Mouse (Mus musculus) liver, adult 2 months (tissue): ENCODE data around the gene Fgf11. TPM values are rescaled to one million over a fixed set of nuclear protein-coding genes. Genes with fewer than 3 reads are reported as not detected.

Source experiments
- DNase-seq: peaks from one replicate; pipeline ENCODE4 v3.0.0-alpha.2; 2011; ENCODE audit warnings: low read depth, low spot score; ENCODE audit errors: extremely low read depth
- H3K27ac ChIP-seq: fragments of 200-500 bp; replicated peaks from 2 replicates; pipeline ENCODE4 v1.5.1; 2012; ENCODE audit warnings: low read depth, mild to moderate bottlenecking, control low read depth, inconsistent platforms, low read length; ENCODE audit not compliant: insufficient read depth
- H3K27me3 ChIP-seq: fragments of 200-500 bp; 2 replicates; pipeline ENCODE4 v1.6.1; 2012; ENCODE audit warnings: mild to moderate bottlenecking, moderate library complexity, low read length, inconsistent platforms; ENCODE audit not compliant: control insufficient read depth, insufficient read depth
- H3K36me3 ChIP-seq: fragments of 200-500 bp; 2 replicates; pipeline ENCODE4 v1.6.1; 2012; ENCODE audit warnings: low read length, inconsistent platforms; ENCODE audit not compliant: control insufficient read depth, insufficient read depth
- H3K4me1 ChIP-seq: fragments of 200-500 bp; 2 replicates; pipeline ENCODE4 v1.6.1; 2011; ENCODE audit warnings: low read length; ENCODE audit not compliant: control insufficient read depth, insufficient read depth
- H3K4me3 ChIP-seq: fragments of 200-500 bp; 2 replicates; pipeline ENCODE4 v1.5.1; 2011; ENCODE audit warnings: low read depth, mild to moderate bottlenecking, control low read depth, low read length, moderate library complexity; ENCODE audit not compliant: insufficient read depth
- H3K79me2 ChIP-seq: fragments of 200-500 bp; 2 replicates; pipeline ENCODE4 v1.6.1; 2012; ENCODE audit warnings: inconsistent platforms, mild to moderate bottlenecking, low read length, moderate library complexity; ENCODE audit not compliant: control insufficient read depth, insufficient read depth
- H3K9ac ChIP-seq: fragments of 200-500 bp; 2 replicates; pipeline ENCODE4 v1.6.1; 2012; ENCODE audit warnings: low read depth, mild to moderate bottlenecking, control low read depth, inconsistent platforms, low read length
- CTCF ChIP-seq: fragments of 200-500 bp; IDR thresholded peaks from 2 replicates; pipeline ENCODE4 v1.5.1; 2011; ENCODE audit warnings: low read depth, low read length, control low read depth
- POLR2A ChIP-seq: fragments of 200-500 bp; IDR thresholded peaks from 2 replicates; pipeline ENCODE4 v1.6.1; 2011; ENCODE audit warnings: low read length, control low read depth; ENCODE audit not compliant: insufficient read depth; ENCODE audit errors: extremely low read depth
- WGBS: fragments of 180-500 bp; shearing (Covaris S2); methylation state at CpG from one replicate; pipeline ENCODE4 v1.1.7; 2018; 5-methylcytosine and 5-hydroxymethylcytosine counted together
- polyA plus RNA-seq: library from polyadenylated mRNA; depleted of rRNA; stranded (reverse); fragments of >200 nt; gene quantifications from 2 replicates; pipeline ENCODE4 v1.2.3, GENCODE M21; 2012
- total RNA-seq: library from RNA; depleted of rRNA; stranded (reverse); fragments of >200 nt; gene quantifications from 2 replicates; pipeline ENCODE4 v1.2.3, GENCODE M21; 2014

Gene Fgf11
- total and polyA plus RNA-seq, 2 experiments = 0.18 to 0.33 TPM

DNA sequence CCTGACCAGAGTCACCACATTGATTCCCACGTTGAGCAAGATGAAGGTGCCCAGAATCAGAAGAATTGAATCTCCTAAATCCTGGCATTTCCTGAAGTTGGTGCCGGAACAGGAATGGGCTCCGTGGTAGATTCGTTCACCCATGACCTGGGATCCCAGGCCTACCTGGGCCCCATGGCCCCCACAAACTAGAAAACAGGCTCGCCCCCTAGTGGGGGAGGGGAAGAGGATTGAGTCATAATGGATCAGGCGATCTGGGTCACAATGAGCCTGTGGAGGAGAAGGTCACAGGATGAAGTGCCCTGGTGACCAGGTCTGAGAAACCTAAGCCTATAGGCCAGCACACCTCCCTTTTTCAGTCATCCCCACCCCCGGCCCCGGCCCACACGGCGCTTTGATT is 13.5 kb upstream of the Fgf11 start, which contains the start of gene Gm39566:
Gm39566 (minus strand) TSS at position 144 of the 400 bp plus-strand sequence.
- no peaks in the 10 kb centered on the region for H3K36me3 ChIP-seq
- 58% methylated on average over 10 of the region's 10 CpGs for WGBS
- no peaks in the 10 kb centered on the region for H3K4me1 ChIP-seq
- no peak within 1 kb of the TSS for H3K9ac ChIP-seq
- DNase-seq = no peak
- no peaks in the 10 kb centered on the region for H3K79me2 ChIP-seq
- H3K27me3 ChIP-seq = no peaks in the 10 kb centered on the region
- H3K27ac ChIP-seq = no peak within 1 kb of the TSS
- no peak within 1 kb of the TSS for H3K4me3 ChIP-seq
- TF ChIP-seq POLR2A (no peak), CTCF (no peak)

DNA sequence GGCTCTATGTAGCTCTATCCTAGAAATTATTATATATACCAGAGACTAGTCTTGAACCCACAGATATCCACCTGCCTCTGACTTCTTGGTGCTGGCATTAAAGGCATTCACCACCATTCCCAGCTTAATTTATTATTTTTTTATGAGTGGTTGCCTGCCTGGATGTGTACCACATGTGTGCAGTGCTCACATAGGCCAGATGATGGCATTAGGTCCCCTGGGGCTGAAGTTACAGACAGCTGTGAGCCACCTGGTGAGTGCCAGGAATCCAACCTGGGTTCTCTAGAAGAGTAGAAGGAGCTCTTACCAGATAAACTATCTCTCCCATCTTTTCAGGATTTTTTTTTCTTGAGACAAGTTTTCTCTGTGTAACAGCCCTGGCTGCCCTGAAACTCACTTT is 8.6 kb upstream of the Fgf11 start:
- Histone ChIP-seq H3K27me3 (no peaks in the 10 kb centered on the region), H3K9ac (no peak overlapping the region), H3K79me2 (no peaks in the 10 kb centered on the region), H3K36me3 (no peaks in the 10 kb centered on the region), H3K4me3 (no peak overlapping the region), H3K4me1 (no peaks in the 10 kb centered on the region), H3K27ac (no peak overlapping the region)
- no peak for TF ChIP-seq CTCF
- no peak for TF ChIP-seq POLR2A
- DNase-seq = no peak

DNA sequence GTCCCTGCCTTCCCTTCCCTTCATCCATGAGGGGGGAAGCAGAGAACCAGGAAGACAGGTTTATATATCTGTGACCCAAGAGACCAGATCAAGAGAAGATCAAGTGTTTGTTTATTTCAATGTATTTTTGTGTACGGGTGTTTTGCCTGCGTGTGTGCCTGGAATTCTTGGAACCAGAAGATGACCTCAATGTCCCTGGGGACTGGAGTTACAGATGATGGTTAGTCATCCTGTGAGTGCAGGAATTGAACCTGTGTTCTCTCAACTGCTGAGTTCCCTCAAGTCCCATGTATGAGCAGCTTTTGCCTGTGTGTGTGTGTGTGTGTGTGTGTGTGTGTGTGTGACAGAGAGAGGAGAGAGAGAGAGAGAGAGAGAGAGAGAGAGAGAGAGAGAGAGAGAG is 6.0 kb upstream of the Fgf11 start:
- TF ChIP-seq POLR2A (no peak), CTCF (no peak)
- Histone ChIP-seq H3K79me2 (no peaks in the 10 kb centered on the region), H3K4me3 (no peak overlapping the region), H3K27ac (no peak overlapping the region), H3K4me1 (peaks cover 4% of the 10 kb centered on the region), H3K9ac (no peak overlapping the region), H3K36me3 (no peaks in the 10 kb centered on the region), H3K27me3 (0 out of 2 replicates have a peak, but pooled peaks cover under 1% of the 10 kb centered on the region)
- no peak for DNase-seq
- 87% methylated on average over 2 of the region's 2 CpGs for WGBS

DNA sequence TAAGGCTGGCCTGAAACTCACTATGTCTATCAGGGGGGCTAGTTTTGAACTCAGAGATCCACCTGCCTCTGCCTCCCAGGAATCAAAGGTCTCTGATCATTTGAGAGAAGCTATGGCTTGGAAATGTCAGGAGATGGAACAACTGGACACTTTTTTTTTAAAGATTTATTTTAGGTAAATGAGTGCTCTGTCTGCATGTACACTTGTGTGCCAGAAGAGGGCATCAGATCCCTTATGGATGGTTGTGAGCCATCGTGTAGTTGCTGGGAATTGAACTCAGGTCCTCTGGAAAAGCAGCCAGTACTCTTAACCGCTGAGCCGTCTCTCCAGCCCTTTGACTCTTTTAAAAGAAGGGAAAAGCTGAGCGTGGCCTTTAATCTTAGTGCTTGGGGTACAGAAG is 4.7 kb upstream of the Fgf11 start:
- Histone ChIP-seq H3K27me3 (peaks cover 7% of the 10 kb centered on the region), H3K79me2 (no peaks in the 10 kb centered on the region), H3K4me1 (peaks cover 4% of the 10 kb centered on the region), H3K4me3 (no peak overlapping the region), H3K36me3 (no peaks in the 10 kb centered on the region), H3K27ac (no peak overlapping the region), H3K9ac (no peak overlapping the region)
- no peak for DNase-seq
- 95% methylated on average over 4 of the region's 4 CpGs for WGBS
- TF ChIP-seq CTCF (no peak), POLR2A (no peak)

DNA sequence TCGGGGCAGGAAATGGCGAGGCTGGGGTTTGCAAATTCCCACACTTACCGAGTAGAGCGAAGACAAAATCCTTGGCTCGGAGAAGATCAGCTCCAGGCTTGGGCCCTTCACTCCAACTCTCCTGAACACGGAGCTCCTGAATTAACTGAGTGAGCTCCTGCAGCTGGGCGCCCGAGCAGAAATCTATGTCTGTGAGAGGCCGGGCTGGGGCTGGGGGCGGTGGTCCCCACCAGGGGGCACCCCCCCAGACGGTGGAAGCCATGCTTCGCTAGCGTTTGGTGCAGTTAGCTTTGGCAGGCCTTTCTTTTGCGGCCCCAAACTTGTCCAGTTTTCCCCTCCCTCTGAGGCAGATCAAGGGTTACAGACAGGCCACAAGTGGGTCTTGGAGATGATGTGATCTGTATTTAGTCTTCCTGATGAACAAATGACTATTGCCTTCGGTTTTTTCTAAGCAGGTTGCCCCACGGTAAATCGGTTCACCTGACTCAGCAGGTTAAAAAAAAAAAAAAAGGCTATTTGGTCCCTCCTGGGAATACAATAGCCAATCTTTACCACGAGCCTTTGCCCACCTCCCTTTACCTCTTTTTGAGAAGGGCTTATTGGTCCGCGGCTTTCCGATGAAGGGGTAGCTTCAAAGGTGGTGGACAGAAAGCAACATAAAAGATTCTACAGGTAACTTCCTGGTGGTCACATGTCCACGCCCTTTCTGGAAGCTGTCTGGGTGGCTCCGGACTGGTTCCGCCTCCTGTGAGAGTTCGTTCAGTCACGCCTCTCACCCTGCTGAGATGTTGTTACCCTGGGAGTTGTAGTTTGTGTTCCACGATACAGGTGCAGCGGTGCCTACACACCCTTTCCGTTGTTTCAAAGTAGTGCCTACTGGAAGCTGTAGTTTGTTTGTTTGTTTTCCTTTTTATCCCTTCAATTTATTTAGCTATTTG is 3.6 kb upstream of the Fgf11 start, which contains the start of gene Tmem102:
Tmem102 (minus strand) TSS at position 653 of the 938 bp plus-strand sequence.
- H3K4me1 ChIP-seq = peaks cover 4% of the 10 kb centered on the region
- TF ChIP-seq POLR2A = no peak
- TF ChIP-seq CTCF = no peak
- peak within 1 kb of the TSS; percentile 56 for H3K4me3 ChIP-seq
- H3K36me3 ChIP-seq = no peaks in the 10 kb centered on the region
- DNase-seq = peak; percentile 87
- peaks cover 9% of the 10 kb centered on the region for H3K27me3 ChIP-seq
- peak within 1 kb of the TSS; percentile 54 for H3K9ac ChIP-seq
- 29% methylated on average over 29 of the region's 29 CpGs for WGBS
- H3K79me2 ChIP-seq = no peaks in the 10 kb centered on the region
- H3K27ac ChIP-seq = peak within 1 kb of the TSS; percentile 59

DNA sequence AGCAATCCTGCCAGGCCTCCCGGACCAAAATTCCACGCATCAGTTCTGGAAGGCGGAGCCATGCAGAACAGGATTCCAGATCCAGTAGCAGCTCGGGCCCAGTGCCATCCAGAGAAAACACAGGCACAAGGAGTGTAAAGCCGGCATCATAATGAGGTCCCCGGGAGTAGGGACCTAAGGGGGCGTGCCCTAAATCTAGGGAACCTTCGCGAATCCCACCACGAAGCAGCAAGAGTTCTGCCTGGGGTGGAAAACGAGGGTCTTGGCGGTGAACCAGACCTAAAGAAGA is 2.9 kb upstream of the Fgf11 start:
- WGBS = 23% methylated on average over 12 of the region's 12 CpGs
- Histone ChIP-seq H3K4me3 (peak overlapping the region; percentile 56), H3K27me3 (peaks cover 9% of the 10 kb centered on the region), H3K36me3 (no peaks in the 10 kb centered on the region), H3K9ac (peak overlapping the region; percentile 39; the same call in 1 of the 2 replicates), H3K79me2 (no peaks in the 10 kb centered on the region), H3K27ac (peak overlapping the region; percentile 59), H3K4me1 (peaks cover 4% of the 10 kb centered on the region)
- peak; percentile 66 for DNase-seq
- TF ChIP-seq POLR2A (no peak), CTCF (no peak)
